Mouse (Mus musculus): Measurements from ENCODE around the gene Eif2b2. TPM values are rescaled to one million over a fixed set of nuclear protein-coding genes. Genes with fewer than 3 reads are reported as not detected.

Gene Eif2b2
- polyA plus RNA-seq, 1 experiment from 2014 or later: 81.1 TPM

- no peaks in the 10 kb centered on the region for H3K27me3 ChIP-seq
- H3K4me1 ChIP-seq: peaks cover 22% of the 10 kb centered on the region
- peaks cover 16% of the 10 kb centered on the region for H3K36me3 ChIP-seq
- no peak overlapping the region for H3K27ac ChIP-seq
- WGBS: 78% methylated on average over 2 of the region's 2 CpGs
- no peak overlapping the region for H3K4me3 ChIP-seq
- H3K9ac ChIP-seq: no peak overlapping the region
- no peaks in the 10 kb centered on the region for H3K9me3 ChIP-seq
- no peak overlapping the region for H3K4me2 ChIP-seq
- ATAC-seq (ENCODE audit: insufficient number of reproducible peaks, insufficient read depth, low FRiP score, low TSS enrichment, low read depth): no peak
Observed at GRCm38 (mm10) chr12:85217733-85218310, 1.5 kb upstream of the Eif2b2 start.

- Histone ChIP-seq H3K9me3 (no peaks in the 10 kb centered on the region), H3K4me3 (peak overlapping the region; percentile 83), H3K27me3 (no peaks in the 10 kb centered on the region), H3K4me2 (peak overlapping the region; percentile 93), H3K9ac (peak overlapping the region; percentile 78), H3K4me1 (peaks cover 22% of the 10 kb centered on the region), H3K36me3 (peaks cover 37% of the 10 kb centered on the region), H3K27ac (peak overlapping the region; percentile 77; the same call in 1 of the 2 replicates)
- 3% methylated on average over 12 of the region's 12 CpGs for WGBS
- ATAC-seq (ENCODE audit: insufficient number of reproducible peaks, insufficient read depth, low FRiP score, low TSS enrichment, low read depth): no peak
Observed at GRCm38 (mm10) chr12:85219905-85220290, 617 bp downstream of the Eif2b2 start.

- Histone ChIP-seq H3K4me2 (no peak overlapping the region), H3K27ac (peak overlapping the region; percentile 60), H3K4me3 (no peak overlapping the region), H3K36me3 (peaks cover 51% of the 10 kb centered on the region), H3K4me1 (peaks cover 23% of the 10 kb centered on the region), H3K27me3 (no peaks in the 10 kb centered on the region), H3K9me3 (no peaks in the 10 kb centered on the region), H3K9ac (0 out of 2 replicates have a peak overlapping the region, but pooled peaks have one; percentile 21)
- no peak for ATAC-seq (ENCODE audit: insufficient number of reproducible peaks, insufficient read depth, low FRiP score, low TSS enrichment, low read depth)
- 17% methylated on average over 7 of the region's 7 CpGs for WGBS
Observed at GRCm38 (mm10) chr12:85227227-85227626, 7.9 kb downstream of the Eif2b2 start.

- Histone ChIP-seq H3K9ac (no peak overlapping the region), H3K27ac (peak overlapping the region; percentile 60; the same call in 1 of the 2 replicates), H3K4me1 (peaks cover 23% of the 10 kb centered on the region), H3K27me3 (no peaks in the 10 kb centered on the region), H3K4me3 (no peak overlapping the region), H3K9me3 (no peaks in the 10 kb centered on the region), H3K4me2 (0 out of 2 replicates have a peak overlapping the region, but pooled peaks have one; percentile 0), H3K36me3 (peaks cover 43% of the 10 kb centered on the region)
- 34% methylated on average over 15 of the region's 15 CpGs for WGBS
- no peak for ATAC-seq (ENCODE audit: insufficient number of reproducible peaks, insufficient read depth, low FRiP score, low TSS enrichment, low read depth)
Observed at GRCm38 (mm10) chr12:85227876-85228599, 8.8 kb downstream of the Eif2b2 start.

GRCm38 (mm10) chr12:85233376-85234358, 14.4 kb downstream of the Eif2b2 start:
- Histone ChIP-seq H3K27me3 (no peaks in the 10 kb centered on the region), H3K9me3 (no peaks in the 10 kb centered on the region), H3K4me1 (peaks cover 8% of the 10 kb centered on the region), H3K4me2 (no peak overlapping the region), H3K4me3 (no peak overlapping the region), H3K27ac (no peak overlapping the region), H3K9ac (no peak overlapping the region), H3K36me3 (no peaks in the 10 kb centered on the region)
- 70% methylated on average over 21 of the region's 21 CpGs for WGBS
- no peak for ATAC-seq (ENCODE audit: insufficient number of reproducible peaks, insufficient read depth, low FRiP score, low TSS enrichment, low read depth)

- WGBS: 90% methylated on average over 5 of the region's 5 CpGs
- Histone ChIP-seq H3K4me2 (no peak overlapping the region), H3K36me3 (no peaks in the 10 kb centered on the region), H3K4me1 (peaks cover 7% of the 10 kb centered on the region), H3K9ac (no peak overlapping the region), H3K27me3 (no peaks in the 10 kb centered on the region), H3K4me3 (no peak overlapping the region), H3K27ac (no peak overlapping the region), H3K9me3 (no peaks in the 10 kb centered on the region)
- ATAC-seq (ENCODE audit: insufficient number of reproducible peaks, insufficient read depth, low FRiP score, low TSS enrichment, low read depth): no peak
Observed at GRCm38 (mm10) chr12:85237553-85237952, 18.3 kb downstream of the Eif2b2 start.

GRCm38 (mm10) chr12:85252083-85252482, 32.8 kb downstream of the Eif2b2 start:
- ATAC-seq (ENCODE audit: insufficient number of reproducible peaks, insufficient read depth, low FRiP score, low TSS enrichment, low read depth): no peak
- no peak overlapping the region for H3K4me2 ChIP-seq
- no peak overlapping the region for H3K27ac ChIP-seq
- no peaks in the 10 kb centered on the region for H3K27me3 ChIP-seq
- peaks cover 12% of the 10 kb centered on the region for H3K36me3 ChIP-seq
- WGBS: 76% methylated on average over 3 of the region's 3 CpGs
- H3K9ac ChIP-seq: no peak overlapping the region
- H3K4me1 ChIP-seq: peaks cover 12% of the 10 kb centered on the region
- H3K4me3 ChIP-seq: no peak overlapping the region
- H3K9me3 ChIP-seq: peaks cover 7% of the 10 kb centered on the region

- H3K4me2 ChIP-seq: no peak overlapping the region
- H3K36me3 ChIP-seq: peaks cover 3% of the 10 kb centered on the region; the same call in 1 of the 2 replicates
- peaks cover 6% of the 10 kb centered on the region for H3K4me1 ChIP-seq
- no peak for ATAC-seq (ENCODE audit: insufficient number of reproducible peaks, insufficient read depth, low FRiP score, low TSS enrichment, low read depth)
- no peak overlapping the region for H3K4me3 ChIP-seq
- no peaks in the 10 kb centered on the region for H3K9me3 ChIP-seq
- peak overlapping the region; percentile 48; the same call in 1 of the 2 replicates for H3K27ac ChIP-seq
- H3K9ac ChIP-seq: 0 out of 2 replicates have a peak overlapping the region, but pooled peaks have one; percentile 22
- 48% methylated on average over 7 of the region's 7 CpGs for WGBS
- no peaks in the 10 kb centered on the region for H3K27me3 ChIP-seq
Observed at GRCm38 (mm10) chr12:85256074-85256751, 36.9 kb downstream of the Eif2b2 start.

- Histone ChIP-seq H3K36me3 (peaks cover 3% of the 10 kb centered on the region; the same call in 1 of the 2 replicates), H3K4me1 (peaks cover 6% of the 10 kb centered on the region), H3K9me3 (no peaks in the 10 kb centered on the region), H3K4me2 (no peak overlapping the region), H3K27ac (no peak overlapping the region), H3K9ac (no peak overlapping the region), H3K4me3 (no peak overlapping the region), H3K27me3 (no peaks in the 10 kb centered on the region)
- ATAC-seq (ENCODE audit: insufficient number of reproducible peaks, insufficient read depth, low FRiP score, low TSS enrichment, low read depth): no peak
- 83% methylated on average over 7 of the region's 7 CpGs for WGBS
Observed at GRCm38 (mm10) chr12:85257008-85257639, 37.8 kb downstream of the Eif2b2 start.

GRCm38 (mm10) chr12:85262489-85262888, 43.2 kb downstream of the Eif2b2 start:
- 23% methylated on average over 10 of the region's 10 CpGs for WGBS
- H3K27ac ChIP-seq: peak overlapping the region; percentile 79
- no peaks in the 10 kb centered on the region for H3K9me3 ChIP-seq
- H3K4me3 ChIP-seq: no peak overlapping the region
- H3K36me3 ChIP-seq: peaks cover 3% of the 10 kb centered on the region; the same call in 1 of the 2 replicates
- no peak overlapping the region for H3K9ac ChIP-seq
- ATAC-seq (ENCODE audit: insufficient number of reproducible peaks, insufficient read depth, low FRiP score, low TSS enrichment, low read depth): no peak
- H3K4me2 ChIP-seq: peak overlapping the region; percentile 3; the same call in 1 of the 2 replicates
- H3K27me3 ChIP-seq: no peaks in the 10 kb centered on the region
- peaks cover 34% of the 10 kb centered on the region for H3K4me1 ChIP-seq
